Mouse (Mus musculus) CH12.LX (cell line): ENCODE results near the gene Stk39. TPM values are rescaled to one million over a fixed set of nuclear protein-coding genes. Genes with fewer than 3 reads are reported as not detected.

Experiments used
- DNase-seq: peaks from one replicate; pipeline ENCODE4 v3.0.0-alpha.2; 2013; ENCODE audit errors: extremely low read depth
- H3K27ac ChIP-seq: 2 replicates; pipeline ENCODE4 v1.5.1; 2012; ENCODE audit warnings: low read depth, mild to moderate bottlenecking, control low read depth, moderate library complexity; ENCODE audit not compliant: insufficient read depth
- H3K27me3 ChIP-seq: replicated peaks from 2 replicates; pipeline ENCODE3; 2012; ENCODE audit warnings: inconsistent platforms
- H3K36me3 ChIP-seq, 2 experiments: replicated peaks in 1 of 2; 2 replicates each; pipeline versions ENCODE3 to v1.6.1; 2012; ENCODE audit warnings: inconsistent platforms in 1 of 2, low read length in 1 of 2, mild to moderate bottlenecking in 1 of 2, mixed read lengths in 1 of 2, moderate library complexity in 1 of 2; ENCODE audit not compliant: control insufficient read depth in 1 of 2, insufficient read depth in 1 of 2
- H3K4me1 ChIP-seq, 2 experiments: 2 replicates each; pipeline ENCODE4 v1.6.1; 2012; ENCODE audit warnings: inconsistent platforms in 1 of 2, moderate library complexity in 1 of 2; ENCODE audit not compliant: insufficient read depth in 2 of 2, control insufficient read depth in 1 of 2
- H3K4me2 ChIP-seq: 2 replicates; pipeline ENCODE4 v1.6.1; 2012; ENCODE audit warnings: low read depth, mild to moderate bottlenecking, control low read depth; ENCODE audit not compliant: poor library complexity, insufficient read depth, severe bottlenecking
- H3K4me3 ChIP-seq, 3 experiments: fragments of 150-350 bp in 1 of 3; sonication (generic) in 1 of 3; replicated peaks in 1 of 3; 2 replicates each; pipeline versions ENCODE3 to v1.5.1; 2011 to 2012; ENCODE audit warnings: low read depth in 2 of 3, low read length in 2 of 3, mild to moderate bottlenecking in 2 of 3, moderate library complexity in 2 of 3, control low read depth in 1 of 3, improper control_type of control experiment in 1 of 3, inconsistent platforms in 1 of 3, mixed read lengths in 1 of 3; ENCODE audit not compliant: poor library complexity in 1 of 3
- H3K79me2 ChIP-seq: replicated peaks from 2 replicates; pipeline ENCODE4 v1.6.1; 2012; ENCODE audit warnings: mild to moderate bottlenecking, moderate library complexity; ENCODE audit not compliant: control insufficient read depth, poor library complexity, insufficient read depth, severe bottlenecking; ENCODE audit errors: extremely low read depth
- H3K9ac ChIP-seq: 2 replicates; pipeline ENCODE4 v1.6.1; 2012; ENCODE audit warnings: low read depth, mild to moderate bottlenecking, control low read depth, moderate library complexity; ENCODE audit not compliant: insufficient read depth
- H3K9me3 ChIP-seq: replicated peaks from 2 replicates; pipeline ENCODE3; 2012; ENCODE audit warnings: low read length, inconsistent platforms, mixed read lengths
- BHLHE40 ChIP-seq: IDR thresholded peaks from 2 replicates; pipeline ENCODE4 v1.6.1; 2011; ENCODE audit warnings: mild to moderate bottlenecking, low read depth, low read length, improper control_type of control experiment
- CHD1 ChIP-seq: IDR thresholded peaks from 2 replicates; pipeline ENCODE4 v1.6.1; 2012; ENCODE audit warnings: low read depth, low read length, improper control_type of control experiment, inconsistent platforms
- E2F4 ChIP-seq: IDR thresholded peaks from 2 replicates; pipeline ENCODE4 v1.6.1; 2011; ENCODE audit warnings: low read depth, low read length, improper control_type of control experiment; ENCODE audit not compliant: insufficient replicate concordance
- ELF1 ChIP-seq: IDR thresholded peaks from 2 replicates; pipeline ENCODE4 v1.6.1; 2014; ENCODE audit warnings: low read depth, mild to moderate bottlenecking, inconsistent platforms, low read length, improper control_type of control experiment
- EP300 ChIP-seq: IDR thresholded peaks from 2 replicates; pipeline ENCODE4 v1.6.1; 2011; ENCODE audit warnings: low read length, improper control_type of control experiment
- IRF4 ChIP-seq: IDR thresholded peaks from 2 replicates; pipeline ENCODE4 v1.6.1; 2014; ENCODE audit warnings: low read depth, mild to moderate bottlenecking, inconsistent platforms, low read length, improper control_type of control experiment
- JUN ChIP-seq: IDR thresholded peaks from 2 replicates; pipeline ENCODE4 v1.6.1; 2011; ENCODE audit warnings: low read depth, mild to moderate bottlenecking, low read length, improper control_type of control experiment, moderate library complexity; ENCODE audit not compliant: insufficient read depth
- JUND ChIP-seq: conservative IDR thresholded peaks from 2 replicates; pipeline ENCODE4 v1.6.1; 2011; ENCODE audit warnings: low read depth, low read length, improper control_type of control experiment
- KAT2A ChIP-seq: IDR thresholded peaks from 2 replicates; pipeline ENCODE4 v1.6.1; 2012; ENCODE audit warnings: low read length, improper control_type of control experiment, inconsistent platforms; ENCODE audit not compliant: insufficient replicate concordance
- MAFK ChIP-seq: IDR thresholded peaks from 2 replicates; pipeline ENCODE4 v1.6.1; 2011; ENCODE audit warnings: low read length, improper control_type of control experiment; ENCODE audit not compliant: insufficient replicate concordance
- MAZ ChIP-seq: IDR thresholded peaks from 2 replicates; pipeline ENCODE4 v1.6.1; 2012; ENCODE audit warnings: low read depth, mild to moderate bottlenecking, inconsistent platforms, low read length, improper control_type of control experiment, moderate library complexity
- MEF2A ChIP-seq: IDR thresholded peaks from 2 replicates; pipeline ENCODE4 v1.6.1; 2014; ENCODE audit warnings: low read depth, mild to moderate bottlenecking, inconsistent platforms, low read length, improper control_type of control experiment, borderline replicate concordance
- MXI1 ChIP-seq: IDR thresholded peaks from 2 replicates; pipeline ENCODE4 v1.6.1; 2011; ENCODE audit warnings: mild to moderate bottlenecking, low read depth, low read length, improper control_type of control experiment
- MYC ChIP-seq: IDR thresholded peaks from 2 replicates; pipeline ENCODE4 v1.6.1; 2011; ENCODE audit warnings: low read depth, mild to moderate bottlenecking, improper control_type of control experiment, low read length
- NRF1 ChIP-seq: IDR thresholded peaks from 2 replicates; pipeline ENCODE4 v1.6.1; 2014; ENCODE audit warnings: low read depth, mild to moderate bottlenecking, inconsistent platforms, low read length, improper control_type of control experiment, moderate library complexity
- PAX5 ChIP-seq: IDR thresholded peaks from 2 replicates; pipeline ENCODE4 v1.6.1; 2012; ENCODE audit warnings: low read length, inconsistent platforms, mixed read lengths
- POLR2A ChIP-seq: IDR thresholded peaks from 2 replicates; pipeline ENCODE4 v1.6.1; 2011; ENCODE audit warnings: low read depth, mild to moderate bottlenecking, improper control_type of control experiment, low read length
- SIN3A ChIP-seq: IDR thresholded peaks from 2 replicates; pipeline ENCODE4 v1.6.1; 2012; ENCODE audit warnings: low read length, improper control_type of control experiment, inconsistent platforms
- SMC3 ChIP-seq: IDR thresholded peaks from 2 replicates; pipeline ENCODE4 v1.6.1; 2011; ENCODE audit warnings: low read depth, low read length, improper control_type of control experiment
- TBP ChIP-seq: conservative IDR thresholded peaks from 2 replicates; pipeline ENCODE4 v1.6.1; 2011; ENCODE audit warnings: low read depth, low read length, improper control_type of control experiment
- USF2 ChIP-seq: conservative IDR thresholded peaks from 2 replicates; pipeline ENCODE4 v1.6.1; 2011; ENCODE audit warnings: low read depth, low read length, improper control_type of control experiment
- ZKSCAN1 ChIP-seq: IDR thresholded peaks from 2 replicates; pipeline ENCODE4 v1.6.1; 2012; ENCODE audit warnings: low read depth, inconsistent platforms, low read length, improper control_type of control experiment, borderline replicate concordance
- dilution Hi-C: fragments of 300-500 bp; cut with MboI; formaldehyde crosslinking; loops from 2 replicates; pipeline ENCODE4 v1.14.3; 2020; ENCODE audit warnings: low sequenced_read_pairs; ENCODE audit not compliant: extremely low pct_unique_long_range_greater_than_20kb, extremely low pct_ligation_motif_present
- in situ Hi-C: fragments of 300-500 bp; cut with MboI; formaldehyde crosslinking; loops from 3 replicates; pipeline ENCODE4 v1.14.3; 2019; ENCODE audit warnings: low sequenced_read_pairs, low pct_ligation_motif_present, low pct_unique_long_range_greater_than_20kb, mixed read lengths
- polyA plus RNA-seq: library from polyadenylated mRNA; unstranded; fragments of >175 nt; gene quantifications from 2 replicates; pipeline ENCODE4 v1.2.1, GENCODE M21; 2012; ENCODE audit warnings: low read depth; ENCODE audit not compliant: insufficient read length
- total RNA-seq, 2 experiments: library from RNA; depleted of rRNA; stranded (reverse); fragments of 300-350 nt in 1 of 2; fragments of >200 nt in 1 of 2; gene quantifications; 2 replicates each; pipeline ENCODE4 v1.2.3; 2012 to 2014

Stk39 gene
- total and polyA plus RNA-seq, 3 experiments, result not detected

DNA sequence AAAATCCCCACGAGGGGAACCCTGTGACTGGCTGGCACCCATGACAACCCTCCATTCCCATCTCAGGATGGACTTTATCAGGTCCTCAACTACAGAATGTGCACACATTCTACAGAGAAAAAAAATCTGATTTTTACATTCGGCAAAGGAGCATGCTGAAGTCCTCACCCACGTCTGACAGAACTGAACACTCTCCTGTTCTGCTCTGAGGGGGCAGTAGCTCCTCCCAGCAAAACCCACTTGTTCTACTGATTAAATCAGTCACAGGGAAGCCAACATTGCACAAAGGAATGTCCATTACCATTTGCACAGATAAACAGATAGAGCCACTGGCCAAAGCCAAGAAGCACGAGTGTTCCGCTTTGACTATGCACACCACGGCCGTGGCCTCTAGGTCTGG, 52.3 kb downstream of the Stk39 start:
- in situ Hi-C loops, result no loop called here

GRCm38 (mm10) chr2:68419165-68419564, 52.9 kb downstream of the Stk39 start:
- dilution Hi-C loops, result no loop called here
- TF ChIP-seq MXI1, result no peak
- no peak for TF ChIP-seq USF2
- TF ChIP-seq PAX5, result no peak
- no peak for TF ChIP-seq TBP
- TF ChIP-seq CHD1, result no peak
- TF ChIP-seq JUND, result no peak
- no peak for TF ChIP-seq NRF1
- TF ChIP-seq SMC3, result no peak
- no peak for TF ChIP-seq ZKSCAN1
- TF ChIP-seq E2F4, result no peak
- no peak for TF ChIP-seq SIN3A
- no peak for TF ChIP-seq BHLHE40
- TF ChIP-seq KAT2A, result no peak
- TF ChIP-seq EP300, result no peak
- TF ChIP-seq IRF4, result no peak
- TF ChIP-seq ELF1, result no peak
- no peak for TF ChIP-seq POLR2A
- TF ChIP-seq, all 38 proteins: peak for 0
- H3K9ac ChIP-seq, result no peak overlapping the region
- no peak overlapping the region for H3K4me3 ChIP-seq
- no peaks in the 10 kb centered on the region for H3K27me3 ChIP-seq
- no peaks in the 10 kb centered on the region for H3K79me2 ChIP-seq
- no peak overlapping the region for H3K4me2 ChIP-seq
- no peak for DNase-seq
- H3K4me1 ChIP-seq, result no peaks in the 10 kb centered on the region
- H3K27ac ChIP-seq, result no peak overlapping the region
- in situ Hi-C loops, result no loop called here
- peaks cover 79% of the 10 kb centered on the region for H3K9me3 ChIP-seq
- no peaks in the 10 kb centered on the region for H3K36me3 ChIP-seq

More for the DNA sequence above, 52.3 kb downstream of the Stk39 start:
- Histone ChIP-seq H3K4me2 (no peak overlapping the region), H3K27me3 (no peaks in the 10 kb centered on the region), H3K9me3 (peaks cover 82% of the 10 kb centered on the region), H3K36me3 (no peaks in the 10 kb centered on the region), H3K9ac (no peak overlapping the region), H3K4me3 (no peak overlapping the region), H3K27ac (no peak overlapping the region), H3K4me1 (no peaks in the 10 kb centered on the region), H3K79me2 (no peaks in the 10 kb centered on the region)
- dilution Hi-C loops, result no loop called here
- no peak for TF ChIP-seq MEF2A
- no peak for TF ChIP-seq TBP
- no peak for TF ChIP-seq JUND
- TF ChIP-seq JUN, result no peak
- TF ChIP-seq MAFK, result no peak
- TF ChIP-seq MAZ, result no peak
- TF ChIP-seq SMC3, result no peak
- no peak for TF ChIP-seq MYC
- no peak for DNase-seq
